Mouse (Mus musculus): ENCODE measurements around the gene Col27a1.

GRCm38 (mm10) chr4:63247991-63248390 is 34.2 kb downstream of the Col27a1 start:
- TF ChIP-seq CTCF (IDR thresholded peaks at IDR 0.05; ENCODE audit: low read depth, low read length) (no peak), POLR2A (IDR thresholded peaks at IDR 0.05; ENCODE audit: borderline replicate concordance, low read depth, low read length) (no peak)
